Mouse (Mus musculus) stomach, embryonic 16.5 days (tissue): Measurements from ENCODE around the gene Gm20219. TPM values are rescaled to one million over a fixed set of nuclear protein-coding genes. Genes with fewer than 3 reads are reported as not detected.

ENCODE experiments used
- ATAC-seq: fragments of 200-750 bp; cut with Nextera tagmentation; 2 replicates; pipeline ENCODE4 v1.8.0; 2017; ENCODE audit warnings: moderate number of reproducible peaks, moderate TSS enrichment; ENCODE audit not compliant: insufficient read depth, low FRiP score
- H3K27ac ChIP-seq: fragments of 300-500 bp; sonication (generic); 2 replicates; pipeline ENCODE4 v1.5.1; 2014; ENCODE audit warnings: low read length
- H3K27me3 ChIP-seq: fragments of 300-500 bp; sonication (generic); 2 replicates; pipeline ENCODE4 v1.6.1; 2014; ENCODE audit warnings: low read length, control low read depth, mixed read lengths; ENCODE audit not compliant: control insufficient read depth, insufficient read depth
- H3K36me3 ChIP-seq: fragments of 300-500 bp; sonication (generic); 2 replicates; pipeline ENCODE4 v1.6.1; 2014; ENCODE audit warnings: low read length; ENCODE audit not compliant: control insufficient read depth, insufficient read depth
- H3K4me1 ChIP-seq: fragments of 300-500 bp; sonication (generic); 2 replicates; pipeline ENCODE4 v1.6.1; 2014; ENCODE audit warnings: low read length, control low read depth, mixed read lengths; ENCODE audit not compliant: control insufficient read depth, insufficient read depth
- H3K4me2 ChIP-seq: fragments of 300-500 bp; sonication (generic); 2 replicates; pipeline ENCODE4 v1.6.1; 2014; ENCODE audit warnings: low read depth, low read length, mixed read lengths
- H3K4me3 ChIP-seq: fragments of 300-500 bp; sonication (generic); replicated peaks from 2 replicates; pipeline ENCODE4 v1.5.1; 2014; ENCODE audit warnings: mild to moderate bottlenecking, low read length
- H3K9ac ChIP-seq: fragments of 300-500 bp; sonication (generic); 2 replicates; pipeline ENCODE4 v1.6.1; 2014; ENCODE audit warnings: low read length
- H3K9me3 ChIP-seq: fragments of 300-500 bp; sonication (generic); replicated peaks from 2 replicates; pipeline ENCODE4 v1.6.1; 2016; ENCODE audit warnings: low read length, control low read depth; ENCODE audit not compliant: control insufficient read depth
- WGBS: fragments of 180-500 bp; shearing (Covaris S2); extraction: QIAGEN DNeasy Blood & Tissue Kit; methylation state at CpG from one replicate; pipeline ENCODE4 v1.1.7; 2014; 5-methylcytosine and 5-hydroxymethylcytosine counted together
- polyA plus RNA-seq: library from polyadenylated mRNA; unstranded; fragments of >200 nt; fragmentation: Nextera tagmentation; extraction: Ambion mirVana; gene quantifications from 2 replicates; pipeline ENCODE4 v1.2.1, GENCODE M21; 2015

The Gm20219 gene
- polyA plus RNA-seq, 1 experiment from 2014 or later = 17.5 TPM

DNA sequence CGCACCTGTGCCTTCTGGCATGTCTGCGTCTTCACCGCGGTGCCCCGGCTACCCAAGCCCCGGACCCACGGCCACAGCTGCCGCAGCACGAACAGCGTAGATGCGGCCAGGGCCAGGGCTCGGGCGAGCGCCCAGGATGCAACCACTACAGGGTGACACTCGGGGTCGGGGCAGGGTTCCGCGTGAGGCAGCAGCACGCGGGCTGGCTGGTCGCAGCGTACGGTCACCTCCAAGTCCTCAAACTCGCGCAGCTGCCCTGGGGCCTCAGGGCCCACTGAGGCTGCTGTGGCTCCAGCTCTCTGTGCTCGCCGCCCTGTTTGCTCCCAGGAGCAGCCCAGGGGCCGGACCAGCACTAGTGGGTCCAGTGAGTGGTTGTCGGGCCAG lies 42.5 kb downstream of the Gm20219 start:
- no peak for ATAC-seq
- no peaks in the 10 kb centered on the region for H3K36me3 ChIP-seq
- peak overlapping the region; percentile 31 for H3K4me3 ChIP-seq
- H3K9me3 ChIP-seq = no peaks in the 10 kb centered on the region
- H3K4me1 ChIP-seq = peaks cover 18% of the 10 kb centered on the region
- peak overlapping the region; percentile 46 for H3K4me2 ChIP-seq
- no peak overlapping the region for H3K27ac ChIP-seq
- WGBS = 21% methylated on average over 29 of the region's 29 CpGs
- peaks cover 43% of the 10 kb centered on the region for H3K27me3 ChIP-seq
- peak overlapping the region; percentile 44; the same call in 1 of the 2 replicates for H3K9ac ChIP-seq

DNA sequence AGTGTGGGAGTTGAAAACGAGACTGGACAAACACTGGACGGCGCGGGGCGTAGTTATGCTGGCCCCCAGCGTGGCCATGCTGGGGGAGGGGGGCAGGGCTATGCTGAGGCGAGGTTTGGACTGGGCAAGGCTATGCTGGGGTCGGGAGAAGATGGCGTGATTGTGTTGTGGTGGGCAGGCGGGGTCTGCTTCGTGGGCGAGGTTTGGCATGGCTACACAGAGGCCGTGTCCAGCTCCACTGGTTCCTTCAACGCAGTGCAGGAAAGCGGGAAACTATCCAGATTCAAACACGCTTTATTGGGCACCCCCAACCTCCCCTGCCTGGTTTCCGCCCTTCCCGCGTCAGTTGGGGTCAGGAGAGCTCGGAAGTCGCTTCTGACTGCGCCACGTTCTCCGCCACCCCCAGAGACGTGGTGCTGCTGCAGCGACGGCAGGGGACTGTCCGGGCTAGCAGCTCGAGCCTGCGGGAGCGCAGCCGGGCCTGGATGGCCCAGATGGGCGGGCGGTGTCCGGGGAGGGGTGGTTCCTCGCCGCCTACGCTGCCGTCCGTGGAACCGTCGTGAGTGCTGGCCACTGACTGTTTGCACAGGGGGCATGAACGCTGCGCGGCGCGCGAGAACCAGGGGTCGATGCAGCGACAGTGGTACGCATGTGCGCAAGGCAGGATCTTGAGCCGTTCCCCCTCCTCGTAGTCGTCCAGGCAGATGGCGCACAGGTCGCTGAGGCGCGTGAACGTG lies 43.0 kb downstream of the Gm20219 start:
- H3K27me3 ChIP-seq = peaks cover 43% of the 10 kb centered on the region

DNA sequence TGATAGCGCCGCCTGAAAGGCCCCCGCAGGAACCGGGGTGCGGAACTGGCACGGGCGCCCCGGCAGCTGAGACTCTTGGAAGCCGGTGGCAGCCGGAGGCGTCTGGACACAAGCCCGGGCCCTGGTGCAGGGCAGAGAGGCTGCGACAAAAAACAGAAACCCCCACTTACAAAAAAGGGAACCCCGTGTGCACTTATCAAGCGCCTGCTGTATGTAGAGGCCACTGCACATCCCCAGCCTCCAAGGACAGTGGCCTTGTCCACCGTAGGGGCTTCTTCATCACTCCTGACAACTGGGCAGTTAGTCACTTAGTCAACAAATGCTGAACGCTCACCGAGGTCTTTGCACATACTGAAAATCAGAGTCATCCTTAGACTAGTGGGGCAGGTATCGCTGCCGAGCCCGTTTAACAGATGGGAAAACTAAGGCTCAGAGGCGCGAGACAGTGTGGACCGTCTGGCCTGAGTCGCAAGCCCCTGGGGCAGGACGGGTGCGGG lies 43.7 kb downstream of the Gm20219 start:
- H3K4me2 ChIP-seq = no peak overlapping the region
- H3K27ac ChIP-seq = no peak overlapping the region
- H3K4me1 ChIP-seq = peaks cover 10% of the 10 kb centered on the region
- H3K27me3 ChIP-seq = peaks cover 43% of the 10 kb centered on the region
- 26% methylated on average over 27 of the region's 27 CpGs for WGBS
- no peaks in the 10 kb centered on the region for H3K9me3 ChIP-seq
- peak overlapping the region; percentile 31; the same call in 1 of the 2 replicates for H3K4me3 ChIP-seq
- H3K36me3 ChIP-seq = no peaks in the 10 kb centered on the region
- no peak for ATAC-seq
- H3K9ac ChIP-seq = 0 out of 2 replicates have a peak overlapping the region, but pooled peaks have one; percentile 16

More for the DNA sequence above, 43.0 kb downstream of the Gm20219 start:
- Histone ChIP-seq H3K36me3 (no peaks in the 10 kb centered on the region), H3K4me1 (peaks cover 16% of the 10 kb centered on the region), H3K4me2 (peak overlapping the region; percentile 46), H3K9ac (peak overlapping the region; percentile 44), H3K4me3 (peak overlapping the region; percentile 31), H3K9me3 (no peaks in the 10 kb centered on the region), H3K27ac (no peak overlapping the region)
- 5% methylated on average over 60 of the region's 60 CpGs for WGBS
- no peak for ATAC-seq

DNA sequence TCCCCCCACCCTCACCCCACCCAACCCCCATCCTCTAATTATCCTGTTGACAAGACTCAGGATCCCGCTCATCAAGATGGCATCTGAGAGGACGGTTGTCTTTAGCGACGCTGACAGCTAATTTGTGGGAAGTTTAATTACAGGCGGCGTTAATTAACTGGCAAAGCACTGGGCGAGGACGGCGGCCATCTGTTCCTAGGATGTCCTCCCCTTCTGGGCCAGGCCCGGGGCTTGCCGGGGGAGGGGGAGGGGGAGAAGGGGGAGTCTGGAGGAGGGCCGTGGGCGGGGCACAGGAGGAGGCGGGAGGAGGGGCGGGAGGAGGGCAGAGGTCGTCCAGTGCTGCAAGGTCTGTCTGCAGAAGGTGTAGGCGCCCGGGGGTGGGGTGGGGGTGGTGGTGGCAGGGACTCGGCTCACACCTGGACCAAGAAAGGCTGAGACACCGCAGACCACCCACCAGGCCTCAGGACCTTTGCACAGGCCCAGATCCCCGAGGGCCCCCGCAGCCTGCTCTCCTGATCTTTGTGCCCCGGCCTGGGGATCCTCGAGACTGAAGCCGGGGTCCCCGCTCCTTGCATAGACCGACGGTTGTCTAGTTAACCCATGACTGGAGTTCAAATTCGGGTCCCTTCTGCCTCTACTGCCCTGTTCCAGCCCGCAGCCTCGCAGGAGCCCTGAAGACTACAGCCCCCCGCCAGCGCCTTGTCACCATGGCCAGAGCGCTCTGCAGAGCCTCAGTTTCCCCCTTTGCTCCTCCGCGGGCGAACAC lies 44.3 kb downstream of the Gm20219 start:
- Histone ChIP-seq H3K9ac (0 out of 2 replicates have a peak overlapping the region, but pooled peaks have one; percentile 16), H3K4me3 (no peak overlapping the region), H3K4me1 (peaks cover 10% of the 10 kb centered on the region), H3K4me2 (no peak overlapping the region), H3K9me3 (no peaks in the 10 kb centered on the region), H3K27ac (no peak overlapping the region), H3K27me3 (peaks cover 43% of the 10 kb centered on the region), H3K36me3 (no peaks in the 10 kb centered on the region)
- 8% methylated on average over 32 of the region's 37 CpGs for WGBS
- no peak for ATAC-seq

DNA sequence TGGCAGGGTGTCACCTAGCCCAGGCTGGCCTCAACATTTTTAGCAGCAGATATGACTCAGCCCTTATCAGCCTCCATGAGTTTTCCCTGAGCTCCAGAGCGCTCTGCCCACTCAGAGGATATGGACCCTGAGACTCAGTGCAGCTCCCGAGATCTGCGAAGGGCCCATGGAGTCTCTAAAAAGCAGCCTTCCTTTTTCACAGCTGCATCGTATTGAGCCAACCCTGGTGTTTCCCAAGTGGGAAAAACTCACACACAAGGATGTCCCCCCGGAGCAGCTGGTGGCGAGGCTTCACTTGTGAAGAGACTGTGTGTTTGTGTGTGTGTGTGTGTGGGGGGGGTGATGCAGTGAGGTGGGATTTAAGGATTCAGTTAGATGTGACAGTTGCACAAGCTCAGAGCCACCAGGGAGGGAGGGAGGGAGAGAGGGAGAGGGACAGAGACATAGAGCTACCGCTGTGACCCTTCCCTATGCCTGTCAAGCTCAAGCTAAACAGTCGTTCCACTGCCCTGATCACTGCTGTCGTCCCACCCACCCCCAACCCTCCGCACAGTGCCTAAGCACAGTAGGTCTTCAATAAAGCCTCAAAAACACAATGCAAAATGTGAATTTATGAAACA lies 45.1 kb downstream of the Gm20219 start:
- Histone ChIP-seq H3K9me3 (no peaks in the 10 kb centered on the region), H3K4me2 (no peak overlapping the region), H3K27me3 (peaks cover 43% of the 10 kb centered on the region), H3K36me3 (no peaks in the 10 kb centered on the region), H3K4me3 (no peak overlapping the region), H3K9ac (no peak overlapping the region), H3K27ac (no peak overlapping the region), H3K4me1 (peaks cover 10% of the 10 kb centered on the region)
- 44% methylated on average over 10 of the region's 10 CpGs for WGBS
- no peak for ATAC-seq

DNA sequence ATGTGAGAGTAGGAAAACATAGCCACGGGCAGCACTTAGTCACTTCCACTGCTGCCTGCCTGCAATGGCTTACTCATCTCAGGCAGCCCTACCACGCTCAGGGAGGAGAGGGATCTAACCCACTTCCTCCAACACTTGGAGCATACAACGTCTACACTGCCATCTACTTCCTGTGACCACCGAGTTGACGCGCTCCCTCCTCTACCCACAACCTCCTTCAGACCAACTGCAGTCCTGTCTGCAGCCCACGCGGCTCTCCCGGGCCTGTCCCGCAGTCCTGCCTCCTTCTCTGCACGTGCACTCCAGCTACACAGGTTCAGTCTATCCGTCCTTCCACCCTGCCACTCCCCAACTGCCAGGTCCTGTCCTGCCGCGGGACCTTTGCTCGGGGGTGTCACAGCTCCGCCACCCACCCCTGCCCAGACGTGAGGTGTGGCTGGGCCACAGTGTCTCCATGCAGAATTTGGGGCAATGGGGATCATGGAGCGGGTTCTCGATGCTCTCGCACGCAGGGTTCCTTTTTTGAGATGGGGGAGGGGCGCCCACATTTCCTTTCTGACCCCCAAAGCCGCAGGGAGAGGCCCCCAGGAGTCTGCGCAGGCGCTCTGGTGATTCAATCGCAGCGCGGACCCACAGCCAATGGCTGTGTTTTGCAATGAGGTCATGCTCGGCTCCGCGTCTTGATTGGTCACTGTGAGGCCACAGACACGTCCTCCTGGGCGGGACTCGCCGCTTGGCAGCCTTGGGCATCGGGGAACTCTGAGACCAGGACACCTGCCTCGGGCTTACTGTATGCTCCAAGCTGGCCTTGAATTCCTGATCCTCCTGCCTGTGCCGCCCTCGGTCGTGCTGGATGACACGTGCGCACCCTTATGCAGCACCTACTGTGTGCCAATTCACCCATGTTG lies 46.8 kb downstream of the Gm20219 start:
- under 1% methylated on average over 42 of the region's 42 CpGs for WGBS
- Histone ChIP-seq H3K27me3 (peaks cover 35% of the 10 kb centered on the region), H3K9ac (peak overlapping the region; percentile 80), H3K27ac (peak overlapping the region; percentile 88), H3K4me2 (peak overlapping the region; percentile 86), H3K4me3 (peak overlapping the region; percentile 59), H3K9me3 (no peaks in the 10 kb centered on the region), H3K36me3 (no peaks in the 10 kb centered on the region), H3K4me1 (peaks cover 10% of the 10 kb centered on the region)
- ATAC-seq = peak; percentile 96

DNA sequence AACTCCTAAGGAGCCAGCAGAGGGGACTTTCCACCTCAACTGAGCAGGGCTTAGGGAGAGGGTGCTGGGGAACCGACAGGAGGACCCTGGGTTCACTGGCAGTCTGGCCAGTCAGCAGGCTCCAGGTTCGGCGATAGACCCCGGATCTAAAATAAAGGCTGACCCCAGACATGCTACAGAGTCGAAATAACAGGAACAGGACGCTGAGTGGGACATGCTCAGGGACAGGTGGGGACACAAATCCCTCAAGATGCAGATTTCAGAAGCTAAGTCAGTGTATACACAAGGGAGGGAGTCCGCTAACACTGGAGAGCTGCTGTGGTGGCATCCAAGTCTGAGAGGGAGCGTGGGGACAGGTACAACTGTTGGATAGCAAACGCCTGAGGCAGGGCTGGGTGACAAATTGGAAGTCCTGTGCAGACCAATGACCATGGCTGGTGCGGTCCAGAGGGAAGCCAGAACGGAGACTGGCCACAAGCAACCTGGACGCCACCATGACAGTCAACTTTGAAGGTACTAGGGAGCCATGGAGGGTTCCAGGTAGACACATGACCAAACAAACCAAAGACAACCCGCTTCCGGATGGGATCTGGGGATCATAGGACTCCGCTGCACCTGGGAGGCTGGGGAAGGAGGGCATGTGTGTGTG lies 47.6 kb downstream of the Gm20219 start:
- Histone ChIP-seq H3K4me3 (peak overlapping the region; percentile 59), H3K4me1 (peaks cover 10% of the 10 kb centered on the region), H3K27ac (peak overlapping the region; percentile 88; the same call in 1 of the 2 replicates), H3K9ac (peak overlapping the region; percentile 80), H3K4me2 (peak overlapping the region; percentile 86), H3K36me3 (no peaks in the 10 kb centered on the region), H3K27me3 (peaks cover 26% of the 10 kb centered on the region), H3K9me3 (no peaks in the 10 kb centered on the region)
- ATAC-seq = no peak
- WGBS = 53% methylated on average over 15 of the region's 15 CpGs

DNA sequence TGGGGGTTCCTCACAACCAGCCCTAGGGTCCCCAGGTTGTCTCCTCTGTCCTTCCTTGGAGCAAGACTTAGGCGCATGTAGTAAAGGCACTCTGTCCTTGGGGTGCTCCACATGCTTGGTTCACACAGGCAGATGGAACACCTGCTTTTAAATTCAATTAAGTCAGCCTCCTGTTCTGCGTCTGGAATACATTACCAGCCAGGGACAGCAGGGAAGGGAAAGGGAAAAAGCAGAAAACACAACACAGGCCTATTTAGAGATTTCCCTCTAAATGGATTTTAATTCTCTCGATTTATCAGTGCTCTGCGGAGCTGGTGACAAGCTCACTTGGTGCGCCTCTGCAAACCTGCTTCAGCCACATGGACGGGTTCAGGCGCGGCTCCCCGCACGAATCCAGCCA lies 48.8 kb downstream of the Gm20219 start:
- H3K27ac ChIP-seq = no peak overlapping the region
- WGBS = 80% methylated on average over 10 of the region's 10 CpGs
- ATAC-seq = no peak
- peaks cover 10% of the 10 kb centered on the region for H3K4me1 ChIP-seq
- no peak overlapping the region for H3K4me3 ChIP-seq
- H3K9me3 ChIP-seq = no peaks in the 10 kb centered on the region
- H3K4me2 ChIP-seq = no peak overlapping the region
- H3K27me3 ChIP-seq = peaks cover 15% of the 10 kb centered on the region
- no peaks in the 10 kb centered on the region for H3K36me3 ChIP-seq
- H3K9ac ChIP-seq = no peak overlapping the region
